Mouse (Mus musculus): ENCODE measurements around the gene Olfr642. TPM values are rescaled to one million over a fixed set of nuclear protein-coding genes. Genes with fewer than 3 reads are reported as not detected.

Gene Olfr642
- polyA plus RNA-seq, 1 experiment from 2014 or later = not detected

DNA sequence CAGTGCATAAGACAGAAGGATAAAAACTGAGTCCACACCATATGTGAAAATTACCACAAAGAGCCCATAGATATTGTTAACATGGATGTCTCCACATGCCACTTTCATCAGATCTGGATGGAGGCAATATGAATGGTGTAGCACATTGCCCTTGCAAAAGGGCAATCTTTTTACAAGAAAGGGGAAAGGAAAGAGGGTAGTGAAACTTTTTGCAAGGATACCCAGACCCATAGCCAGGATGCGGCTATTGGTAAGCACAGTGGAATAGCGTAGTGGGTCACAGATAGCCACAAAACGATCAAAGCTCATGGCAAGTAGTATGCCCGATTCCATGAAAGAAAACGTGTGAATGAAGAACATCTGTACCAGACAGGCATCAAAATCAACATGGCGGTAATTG lies 30.8 kb downstream of the Olfr642 start:
- no peak overlapping the region for H3K27ac ChIP-seq (ENCODE audit: low read depth, low read length)
- no peak overlapping the region for H3K4me2 ChIP-seq (ENCODE audit: low read length)
- H3K4me1 ChIP-seq (ENCODE audit: control insufficient read depth, insufficient read depth, low read length) = no peaks in the 10 kb centered on the region
- H3K9ac ChIP-seq (ENCODE audit: low read length) = no peak overlapping the region
- H3K36me3 ChIP-seq (ENCODE audit: control insufficient read depth, insufficient read depth, low read length) = no peaks in the 10 kb centered on the region
- no peaks in the 10 kb centered on the region for H3K27me3 ChIP-seq (replicated peaks; ENCODE audit: control insufficient read depth, insufficient read depth, low read length)
- WGBS = 90% methylated on average over 6 of the region's 6 CpGs
- ATAC-seq = no peak
- no peaks in the 10 kb centered on the region for H3K9me3 ChIP-seq (replicated peaks; ENCODE audit: control insufficient read depth, low read length)
- H3K4me3 ChIP-seq (ENCODE audit: low read depth, low read length) = no peak overlapping the region
- no peak for DNase-seq (ENCODE audit: low spot score)

DNA sequence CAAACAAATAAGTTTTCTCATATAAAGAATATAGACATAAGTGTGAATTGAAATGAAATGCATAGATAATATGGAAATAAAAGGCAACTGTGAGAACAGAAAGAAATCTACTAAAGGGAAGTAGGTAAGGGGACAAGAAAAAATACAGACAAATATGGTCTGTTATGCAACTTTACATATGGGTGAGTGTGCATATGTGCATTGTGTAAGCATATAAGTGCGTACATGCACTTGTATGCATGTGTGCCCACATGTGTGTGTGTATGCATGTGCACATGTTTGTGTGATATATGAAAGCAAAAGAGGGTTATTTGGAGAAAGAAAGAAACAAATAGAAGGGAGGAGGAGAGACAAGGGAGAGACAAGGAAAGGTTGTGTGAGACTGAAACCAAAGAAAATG lies 33.5 kb downstream of the Olfr642 start:
- Histone ChIP-seq H3K27me3 (replicated peaks; ENCODE audit: control insufficient read depth, insufficient read depth, low read length) (no peaks in the 10 kb centered on the region), H3K4me2 (ENCODE audit: low read length) (no peak overlapping the region), H3K9ac (ENCODE audit: low read length) (no peak overlapping the region), H3K9me3 (replicated peaks; ENCODE audit: control insufficient read depth, low read length) (no peaks in the 10 kb centered on the region), H3K36me3 (ENCODE audit: control insufficient read depth, insufficient read depth, low read length) (no peaks in the 10 kb centered on the region), H3K4me3 (ENCODE audit: low read depth, low read length) (no peak overlapping the region), H3K4me1 (ENCODE audit: control insufficient read depth, insufficient read depth, low read length) (no peaks in the 10 kb centered on the region), H3K27ac (ENCODE audit: low read depth, low read length) (no peak overlapping the region)
- ATAC-seq (no peak), DNase-seq (ENCODE audit: low spot score) (no peak)
- 83% methylated on average over 1 of the region's 1 CpGs for WGBS

DNA sequence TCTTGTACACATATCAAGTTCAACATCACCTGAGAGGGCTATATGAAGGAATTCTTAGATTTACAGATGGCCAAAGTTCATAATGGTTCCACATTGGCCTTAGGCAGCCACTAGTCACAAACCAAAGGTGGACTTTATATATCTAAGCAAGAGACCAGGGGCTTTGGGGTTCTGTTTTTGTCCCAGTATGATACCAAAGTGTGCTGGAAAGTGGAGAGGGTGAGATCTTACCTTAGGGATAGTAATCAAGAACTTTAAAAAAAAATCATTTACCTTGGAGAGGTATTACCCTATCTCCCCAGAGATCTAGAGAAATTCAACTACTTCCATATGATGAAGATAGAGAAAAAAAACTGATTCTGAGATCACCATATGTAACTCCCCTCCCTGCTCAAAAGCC lies 35.3 kb downstream of the Olfr642 start, which contains the start of gene Olfr639:
Gene Olfr639 (minus strand): TSS at position 101 of the 400 bp plus-strand sequence.
- no peak for ATAC-seq
- no peak within 1 kb of the TSS for H3K27ac ChIP-seq (ENCODE audit: low read depth, low read length)
- no peak within 1 kb of the TSS for H3K4me3 ChIP-seq (ENCODE audit: low read depth, low read length)
- H3K4me1 ChIP-seq (ENCODE audit: control insufficient read depth, insufficient read depth, low read length) = no peaks in the 10 kb centered on the region
- H3K36me3 ChIP-seq (ENCODE audit: control insufficient read depth, insufficient read depth, low read length) = no peaks in the 10 kb centered on the region
- DNase-seq (ENCODE audit: low spot score) = no peak
- H3K9ac ChIP-seq (ENCODE audit: low read length) = no peak within 1 kb of the TSS
- H3K4me2 ChIP-seq (ENCODE audit: low read length) = no peak within 1 kb of the TSS
- H3K27me3 ChIP-seq (replicated peaks; ENCODE audit: control insufficient read depth, insufficient read depth, low read length) = no peaks in the 10 kb centered on the region
- H3K9me3 ChIP-seq (replicated peaks; ENCODE audit: control insufficient read depth, low read length) = no peaks in the 10 kb centered on the region

DNA sequence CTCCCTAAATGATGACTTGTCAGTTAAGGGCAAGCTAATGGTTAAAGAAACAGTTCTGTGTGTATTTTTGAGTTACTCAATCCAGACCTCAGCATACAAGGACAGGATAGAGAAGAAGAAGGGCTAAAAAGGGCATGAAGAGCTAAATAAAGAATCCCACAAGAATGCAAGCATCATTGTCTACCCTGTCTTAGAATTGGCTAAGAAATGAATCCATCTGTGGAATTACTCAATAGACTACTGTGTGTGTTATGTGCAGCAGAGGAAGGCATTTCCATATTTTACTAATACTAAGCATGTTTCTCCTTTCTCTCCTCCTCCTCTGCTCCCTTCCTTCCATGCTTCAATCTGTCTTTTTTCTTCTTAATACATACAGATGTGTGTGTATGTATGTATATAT lies 53.3 kb downstream of the Olfr642 start:
- H3K4me1 ChIP-seq (ENCODE audit: control insufficient read depth, insufficient read depth, low read length) = no peaks in the 10 kb centered on the region
- H3K27me3 ChIP-seq (replicated peaks; ENCODE audit: control insufficient read depth, insufficient read depth, low read length) = no peaks in the 10 kb centered on the region
- H3K36me3 ChIP-seq (ENCODE audit: control insufficient read depth, insufficient read depth, low read length) = no peaks in the 10 kb centered on the region
- no peak overlapping the region for H3K9ac ChIP-seq (ENCODE audit: low read length)
- no peak overlapping the region for H3K4me3 ChIP-seq (ENCODE audit: low read depth, low read length)
- DNase-seq (ENCODE audit: low spot score) (no peak), ATAC-seq (no peak)
- H3K9me3 ChIP-seq (replicated peaks; ENCODE audit: control insufficient read depth, low read length) = no peaks in the 10 kb centered on the region
- H3K4me2 ChIP-seq (ENCODE audit: low read length) = no peak overlapping the region
- H3K27ac ChIP-seq (ENCODE audit: low read depth, low read length) = no peak overlapping the region

DNA sequence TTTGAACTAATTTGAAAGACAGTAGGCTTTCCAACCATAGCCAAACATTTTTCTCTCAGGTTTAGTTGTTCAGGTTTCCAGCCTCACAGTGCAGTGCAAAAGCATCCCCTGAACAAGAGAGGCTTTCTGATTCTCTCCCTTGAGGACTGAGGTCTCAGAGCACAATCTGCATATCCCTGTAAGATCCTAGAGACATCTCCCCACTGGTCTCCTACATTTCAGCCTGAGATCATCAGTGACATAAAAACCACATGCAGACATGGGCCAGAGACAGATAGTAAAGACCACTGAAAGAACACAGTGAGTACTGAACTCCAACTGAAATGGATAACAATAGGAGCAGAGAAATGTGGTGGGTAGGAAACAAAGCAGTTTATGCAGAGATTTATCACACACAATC lies 54.0 kb downstream of the Olfr642 start, which contains the start of gene Olfr638:
Gene Olfr638 (plus strand): TSS at position 301 of the 400 bp plus-strand sequence.
- no peak within 1 kb of the TSS for H3K4me3 ChIP-seq (ENCODE audit: low read depth, low read length)
- H3K4me1 ChIP-seq (ENCODE audit: control insufficient read depth, insufficient read depth, low read length) = no peaks in the 10 kb centered on the region
- no peaks in the 10 kb centered on the region for H3K36me3 ChIP-seq (ENCODE audit: control insufficient read depth, insufficient read depth, low read length)
- ATAC-seq (no peak), DNase-seq (ENCODE audit: low spot score) (no peak)
- H3K9me3 ChIP-seq (replicated peaks; ENCODE audit: control insufficient read depth, low read length) = no peaks in the 10 kb centered on the region
- H3K9ac ChIP-seq (ENCODE audit: low read length) = no peak within 1 kb of the TSS
- no peak within 1 kb of the TSS for H3K27ac ChIP-seq (ENCODE audit: low read depth, low read length)
- H3K4me2 ChIP-seq (ENCODE audit: low read length) = no peak within 1 kb of the TSS
- H3K27me3 ChIP-seq (replicated peaks; ENCODE audit: control insufficient read depth, insufficient read depth, low read length) = no peaks in the 10 kb centered on the region

Other genes starting within 250 kb of the Olfr642 start
- 1,580 and 1,724 TPM in 2 replicates for gene Hbb-bt, start 238.7 kb downstream of the Olfr642 start, polyA plus RNA-seq (2014; fragmentation: Nextera tagmentation; extraction: Ambion mirVana)
- gene Hbb-bs, start 224.6 kb downstream of the Olfr642 start, polyA plus RNA-seq (2014; fragmentation: Nextera tagmentation; extraction: Ambion mirVana) = 3,810 and 4,891 TPM in 2 replicates
- not detected in 2 replicates for gene Hbb-bh2, start 212.1 kb downstream of the Olfr642 start, polyA plus RNA-seq (2014; fragmentation: Nextera tagmentation; extraction: Ambion mirVana)
- 0.90 and 2.5 TPM in 2 replicates for gene Hbb-bh1, start 209.5 kb downstream of the Olfr642 start, polyA plus RNA-seq (2014; fragmentation: Nextera tagmentation; extraction: Ambion mirVana)
- 152 and 669 TPM in 2 replicates for gene Hbb-y, start 199.4 kb downstream of the Olfr642 start, polyA plus RNA-seq (2014; fragmentation: Nextera tagmentation; extraction: Ambion mirVana)
- gene Olfr66, start 166.4 kb downstream of the Olfr642 start, polyA plus RNA-seq (2014; fragmentation: Nextera tagmentation; extraction: Ambion mirVana) = not detected in 2 replicates
- not detected in 2 replicates for gene Olfr64, start 158.2 kb downstream of the Olfr642 start, polyA plus RNA-seq (2014; fragmentation: Nextera tagmentation; extraction: Ambion mirVana)
- gene Olfr65, start 149.2 kb downstream of the Olfr642 start, polyA plus RNA-seq (2014; fragmentation: Nextera tagmentation; extraction: Ambion mirVana) = not detected in 2 replicates
- not detected in 2 replicates for gene Olfr631, start 123.8 kb downstream of the Olfr642 start, polyA plus RNA-seq (2014; fragmentation: Nextera tagmentation; extraction: Ambion mirVana)
- gene Olfr632, start 118.3 kb downstream of the Olfr642 start, polyA plus RNA-seq (2014; fragmentation: Nextera tagmentation; extraction: Ambion mirVana) = not detected in 2 replicates
- gene Olfr633, start 108.2 kb downstream of the Olfr642 start, polyA plus RNA-seq (2014; fragmentation: Nextera tagmentation; extraction: Ambion mirVana) = not detected in 2 replicates
- gene Olfr635, start 81.5 kb downstream of the Olfr642 start, polyA plus RNA-seq (2014; fragmentation: Nextera tagmentation; extraction: Ambion mirVana) = not detected in 2 replicates
- gene Olfr638, start 53.9 kb downstream of the Olfr642 start, polyA plus RNA-seq (2014; fragmentation: Nextera tagmentation; extraction: Ambion mirVana) = not detected in 2 replicates
- gene Olfr639, start 35.4 kb downstream of the Olfr642 start, polyA plus RNA-seq (2014; fragmentation: Nextera tagmentation; extraction: Ambion mirVana) = not detected in 2 replicates
- gene Olfr640, start 27.1 kb downstream of the Olfr642 start, polyA plus RNA-seq (2014; fragmentation: Nextera tagmentation; extraction: Ambion mirVana) = not detected in 2 replicates
- gene Olfr641, start 17.2 kb downstream of the Olfr642 start, polyA plus RNA-seq (2014; fragmentation: Nextera tagmentation; extraction: Ambion mirVana) = not detected in 2 replicates
- not detected in 2 replicates for gene 4930516K23Rik, start 8.8 kb upstream of the Olfr642 start, polyA plus RNA-seq (2014; fragmentation: Nextera tagmentation; extraction: Ambion mirVana)
- gene Olfr644, start 19.2 kb upstream of the Olfr642 start, polyA plus RNA-seq (2014; fragmentation: Nextera tagmentation; extraction: Ambion mirVana) = not detected in 2 replicates
- gene Olfr645, start 32.8 kb upstream of the Olfr642 start, polyA plus RNA-seq (2014; fragmentation: Nextera tagmentation; extraction: Ambion mirVana) = not detected in 2 replicates
- not detected in 2 replicates for gene Olfr646, start 52.2 kb upstream of the Olfr642 start, polyA plus RNA-seq (2014; fragmentation: Nextera tagmentation; extraction: Ambion mirVana)
- not detected in 2 replicates for gene Ubqln5, start 77.2 kb upstream of the Olfr642 start, polyA plus RNA-seq (2014; fragmentation: Nextera tagmentation; extraction: Ambion mirVana)
- gene Olfr643, start 84.7 kb upstream of the Olfr642 start, polyA plus RNA-seq (2014; fragmentation: Nextera tagmentation; extraction: Ambion mirVana) = not detected in 2 replicates
- not detected in 2 replicates for gene Ubqln3, start 90.6 kb upstream of the Olfr642 start, polyA plus RNA-seq (2014; fragmentation: Nextera tagmentation; extraction: Ambion mirVana)
- not detected in 2 replicates for gene Ubqlnl, start 97.9 kb upstream of the Olfr642 start, polyA plus RNA-seq (2014; fragmentation: Nextera tagmentation; extraction: Ambion mirVana)
- gene Olfm5, start 112.2 kb upstream of the Olfr642 start, polyA plus RNA-seq (2014; fragmentation: Nextera tagmentation; extraction: Ambion mirVana) = not detected in 2 replicates
- 0.27 and 0.33 TPM in 2 replicates for gene Olfr648, start 130.7 kb upstream of the Olfr642 start, polyA plus RNA-seq (2014; fragmentation: Nextera tagmentation; extraction: Ambion mirVana)
- not detected in 2 replicates for gene Olfr649, start 143.3 kb upstream of the Olfr642 start, polyA plus RNA-seq (2014; fragmentation: Nextera tagmentation; extraction: Ambion mirVana)
- 0.27 TPM in 1 of 2 replicates, not detected in the other for gene Trim6, start 166.1 kb upstream of the Olfr642 start, polyA plus RNA-seq (2014; fragmentation: Nextera tagmentation; extraction: Ambion mirVana)
- 0.47 and 0.53 TPM in 2 replicates for gene Trim34a, start 191.8 kb upstream of the Olfr642 start, polyA plus RNA-seq (2014; fragmentation: Nextera tagmentation; extraction: Ambion mirVana)
- 0.07 TPM in 1 of 2 replicates, not detected in the other for gene Trim5, start 235.4 kb upstream of the Olfr642 start, polyA plus RNA-seq (2014; fragmentation: Nextera tagmentation; extraction: Ambion mirVana)

Data from forebrain, embryonic 14.5 days (tissue).